Mouse (Mus musculus): ENCODE measurements around the gene Ppp1r9b. TPM values are rescaled to one million over a fixed set of nuclear protein-coding genes. Genes with fewer than 3 reads are reported as not detected.
"Not testable (repeated sequence)": the region's sequence is repeated elsewhere in the genome, so short reads cannot be mapped to it uniquely, and the experiment has no call there.

Ppp1r9b gene
- total RNA-seq, 2 experiments from 2014 or later, result 45.5 to 52.6 TPM

- intact Hi-C loops (cut with DNase I), result not testable (repeated sequence)
Observed at GRCm38 (mm10) chr11:95010841-95011403, 20.1 kb downstream of the Ppp1r9b start.

GRCm38 (mm10) chr11:95011416-95011815 lies 20.6 kb downstream of the Ppp1r9b start:
- intact Hi-C loops (cut with DNase I), result no loop called here
- no peak for DNase-seq (ENCODE audit: low spot score)

More at GRCm38 (mm10) chr11:95010841-95011403, 20.1 kb downstream of the Ppp1r9b start:
- DNase-seq (ENCODE audit: low spot score), result not testable (repeated sequence)

- intact Hi-C loops (cut with DNase I), result no loop called here
- no peak for DNase-seq (ENCODE audit: low spot score)
Observed at GRCm38 (mm10) chr11:95012075-95012474, 21.2 kb downstream of the Ppp1r9b start.

GRCm38 (mm10) chr11:95012487-95012886 lies 21.7 kb downstream of the Ppp1r9b start:
- intact Hi-C loops (cut with DNase I), result no loop called here
- no peak for DNase-seq (ENCODE audit: low spot score)

GRCm38 (mm10) chr11:95015484-95015883 lies 24.6 kb downstream of the Ppp1r9b start:
- intact Hi-C loops (cut with DNase I), result no loop called here
- DNase-seq (ENCODE audit: low spot score), result no peak

GRCm38 (mm10) chr11:95022237-95022992 lies 31.6 kb downstream of the Ppp1r9b start:
- intact Hi-C loops (cut with DNase I), result no loop called here
- DNase-seq (ENCODE audit: low spot score), result no peak

- intact Hi-C loops (cut with DNase I), result no loop called here
- no peak for DNase-seq (ENCODE audit: low spot score)
Observed at GRCm38 (mm10) chr11:95023481-95023880, 32.6 kb downstream of the Ppp1r9b start.

- DNase-seq (ENCODE audit: low spot score), result no peak
- intact Hi-C loops (cut with DNase I), result no loop called here
Observed at GRCm38 (mm10) chr11:95024439-95025184, 33.8 kb downstream of the Ppp1r9b start.

GRCm38 (mm10) chr11:95025227-95026012 lies 34.6 kb downstream of the Ppp1r9b start:
- no peak for DNase-seq (ENCODE audit: low spot score)
- intact Hi-C loops (cut with DNase I), result no loop called here

GRCm38 (mm10) chr11:95026090-95026542 lies 35.3 kb downstream of the Ppp1r9b start:
- no peak for DNase-seq (ENCODE audit: low spot score)
- intact Hi-C loops (cut with DNase I), result no loop called here

- no peak for DNase-seq (ENCODE audit: low spot score)
- intact Hi-C loops (cut with DNase I), result no loop called here
Observed at GRCm38 (mm10) chr11:95026849-95027248, 36.0 kb downstream of the Ppp1r9b start.

GRCm38 (mm10) chr11:95027850-95028470 lies 37.1 kb downstream of the Ppp1r9b start:
- intact Hi-C loops (cut with DNase I), result no loop called here
- DNase-seq (ENCODE audit: low spot score), result no peak

- no peak for DNase-seq (ENCODE audit: low spot score)
- intact Hi-C loops (cut with DNase I), result no loop called here
Observed at GRCm38 (mm10) chr11:95032945-95033344, 42.1 kb downstream of the Ppp1r9b start.

GRCm38 (mm10) chr11:95033617-95034016 lies 42.8 kb downstream of the Ppp1r9b start:
- intact Hi-C loops (cut with DNase I), result no loop called here
- DNase-seq (ENCODE audit: low spot score), result no peak

GRCm38 (mm10) chr11:95034902-95035301 lies 44.1 kb downstream of the Ppp1r9b start:
- intact Hi-C loops (cut with DNase I), result no loop called here
- no peak for DNase-seq (ENCODE audit: low spot score)

- intact Hi-C loops (cut with DNase I), result no loop called here
Observed at GRCm38 (mm10) chr11:95036521-95036920, 45.7 kb downstream of the Ppp1r9b start.

GRCm38 (mm10) chr11:95037306-95037705 lies 46.5 kb downstream of the Ppp1r9b start:
- DNase-seq (ENCODE audit: low spot score), result no peak
- intact Hi-C loops (cut with DNase I), result no loop called here

More at GRCm38 (mm10) chr11:95036521-95036920, 45.7 kb downstream of the Ppp1r9b start:
- no peak for DNase-seq (ENCODE audit: low spot score)

- intact Hi-C loops (cut with DNase I), result no loop called here
- no peak for DNase-seq (ENCODE audit: low spot score)
Observed at GRCm38 (mm10) chr11:95038156-95038817, 47.5 kb downstream of the Ppp1r9b start.

All from heart, postnatal 25 days (tissue).